Mouse (Mus musculus) heart, embryonic 16.5 days (tissue): ENCODE results near the gene Syne1. TPM values are rescaled to one million over a fixed set of nuclear protein-coding genes. Genes with fewer than 3 reads are reported as not detected.

Experiments used
- ATAC-seq: fragments of 200-750 bp; cut with Nextera tagmentation; replicated peaks from 2 replicates; pipeline ENCODE4 v1.8.0; 2017; ENCODE audit warnings: moderate number of reproducible peaks; ENCODE audit not compliant: insufficient read depth, low FRiP score; ENCODE audit errors: extremely low read depth
- H3K27ac ChIP-seq: fragments of 300-500 bp; sonication (generic); 2 replicates; pipeline ENCODE4 v1.5.1; 2014; ENCODE audit warnings: mild to moderate bottlenecking, low read length, control low read depth, moderate library complexity
- H3K27me3 ChIP-seq: fragments of 300-500 bp; sonication (generic); 2 replicates; pipeline ENCODE4 v1.6.1; 2014; ENCODE audit warnings: low read length, mixed read lengths; ENCODE audit not compliant: control insufficient read depth, insufficient read depth
- H3K36me3 ChIP-seq: fragments of 300-500 bp; sonication (generic); 2 replicates; pipeline ENCODE4 v1.6.1; 2014; ENCODE audit not compliant: control insufficient read depth, insufficient read depth
- H3K4me1 ChIP-seq: fragments of 300-500 bp; sonication (generic); 2 replicates; pipeline ENCODE4 v1.6.1; 2014; ENCODE audit warnings: low read length, mixed read lengths; ENCODE audit not compliant: control insufficient read depth, insufficient read depth
- H3K4me2 ChIP-seq: fragments of 300-500 bp; sonication (generic); 2 replicates; pipeline ENCODE4 v1.6.1; 2014; ENCODE audit warnings: low read depth, mild to moderate bottlenecking, control low read depth, low read length
- H3K4me3 ChIP-seq: fragments of 300-500 bp; sonication (generic); 2 replicates; pipeline ENCODE4 v1.5.1; 2014; ENCODE audit warnings: mild to moderate bottlenecking, control low read depth, low read length
- H3K9ac ChIP-seq: fragments of 300-500 bp; sonication (generic); 2 replicates; pipeline ENCODE4 v1.6.1; 2014; ENCODE audit warnings: low read length, control low read depth
- H3K9me3 ChIP-seq: fragments of 300-500 bp; sonication (generic); replicated peaks from 2 replicates; pipeline ENCODE4 v1.6.1; 2016; ENCODE audit warnings: low read length; ENCODE audit not compliant: control insufficient read depth
- WGBS: fragments of 180-500 bp; shearing (Covaris S2); extraction: QIAGEN DNeasy Blood & Tissue Kit; methylation state at CpG from one replicate; pipeline ENCODE4 v1.1.7; 2014; 5-methylcytosine and 5-hydroxymethylcytosine counted together
- polyA plus RNA-seq: library from polyadenylated mRNA; unstranded; fragments of >200 nt; fragmentation: Nextera tagmentation; extraction: Ambion mirVana; gene quantifications from 2 replicates; pipeline ENCODE4 v1.2.1, GENCODE M21; 2015

The Syne1 gene
- polyA plus RNA-seq, 1 experiment from 2014 or later = 25.7 TPM

GRCm38 (mm10) chr10:5188890-5189289 is 362.4 kb downstream of the Syne1 start:
- no peaks in the 10 kb centered on the region for H3K27me3 ChIP-seq
- no peaks in the 10 kb centered on the region for H3K9me3 ChIP-seq
- H3K9ac ChIP-seq = no peak overlapping the region
- peaks cover 8% of the 10 kb centered on the region for H3K4me1 ChIP-seq
- H3K4me2 ChIP-seq = no peak overlapping the region
- peaks cover 9% of the 10 kb centered on the region for H3K36me3 ChIP-seq
- no peak overlapping the region for H3K4me3 ChIP-seq
- H3K27ac ChIP-seq = no peak overlapping the region
- no peak for ATAC-seq

- H3K9me3 ChIP-seq = no peaks in the 10 kb centered on the region
- H3K4me2 ChIP-seq = no peak overlapping the region
- peak; percentile 65; the same call in 1 of the 2 replicates for ATAC-seq
- H3K27me3 ChIP-seq = no peaks in the 10 kb centered on the region
- no peak overlapping the region for H3K4me3 ChIP-seq
- peaks cover 19% of the 10 kb centered on the region for H3K36me3 ChIP-seq
- H3K4me1 ChIP-seq = peaks cover 8% of the 10 kb centered on the region
- H3K27ac ChIP-seq = peak overlapping the region; percentile 45
- H3K9ac ChIP-seq = no peak overlapping the region
- 48% methylated on average over 19 of the region's 19 CpGs for WGBS
These were observed 365.9 kb downstream of the Syne1 start for GRCm38 (mm10) chr10:5185156-5186083.

GRCm38 (mm10) chr10:5181771-5182176 is 369.5 kb downstream of the Syne1 start:
- no peaks in the 10 kb centered on the region for H3K27me3 ChIP-seq
- no peak overlapping the region for H3K4me2 ChIP-seq
- peaks cover 19% of the 10 kb centered on the region for H3K36me3 ChIP-seq
- 79% methylated on average over 4 of the region's 4 CpGs for WGBS
- H3K9ac ChIP-seq = no peak overlapping the region
- peaks cover 8% of the 10 kb centered on the region for H3K4me1 ChIP-seq
- H3K9me3 ChIP-seq = no peaks in the 10 kb centered on the region
- H3K4me3 ChIP-seq = no peak overlapping the region
- H3K27ac ChIP-seq = no peak overlapping the region
- ATAC-seq = no peak

- no peak overlapping the region for H3K4me3 ChIP-seq
- no peaks in the 10 kb centered on the region for H3K9me3 ChIP-seq
- no peak for ATAC-seq
- no peak overlapping the region for H3K4me2 ChIP-seq
- WGBS = 82% methylated on average over 3 of the region's 3 CpGs
- peaks cover 9% of the 10 kb centered on the region for H3K4me1 ChIP-seq
- no peak overlapping the region for H3K9ac ChIP-seq
- H3K36me3 ChIP-seq = peaks cover 19% of the 10 kb centered on the region
- H3K27me3 ChIP-seq = no peaks in the 10 kb centered on the region
- H3K27ac ChIP-seq = no peak overlapping the region
These were observed 371.4 kb downstream of the Syne1 start for GRCm38 (mm10) chr10:5179891-5180290.

- no peak for ATAC-seq
These were observed 373.8 kb downstream of the Syne1 start for GRCm38 (mm10) chr10:5177446-5178015.

GRCm38 (mm10) chr10:5176371-5176770 is 374.9 kb downstream of the Syne1 start:
- ATAC-seq = no peak

More at GRCm38 (mm10) chr10:5177446-5178015, 373.8 kb downstream of the Syne1 start:
- no peak overlapping the region for H3K27ac ChIP-seq
- no peaks in the 10 kb centered on the region for H3K36me3 ChIP-seq
- 56% methylated on average over 9 of the region's 9 CpGs for WGBS
- peaks cover 9% of the 10 kb centered on the region for H3K4me1 ChIP-seq
- no peaks in the 10 kb centered on the region for H3K27me3 ChIP-seq
- no peak overlapping the region for H3K4me2 ChIP-seq
- H3K9ac ChIP-seq = no peak overlapping the region
- no peak overlapping the region for H3K4me3 ChIP-seq
- H3K9me3 ChIP-seq = no peaks in the 10 kb centered on the region

GRCm38 (mm10) chr10:5170425-5170824 is 380.9 kb downstream of the Syne1 start:
- Histone ChIP-seq H3K4me1 (0 out of 2 replicates have a peak, but pooled peaks cover 2% of the 10 kb centered on the region), H3K27ac (no peak overlapping the region), H3K27me3 (no peaks in the 10 kb centered on the region), H3K9ac (no peak overlapping the region), H3K36me3 (peaks cover 25% of the 10 kb centered on the region), H3K4me2 (no peak overlapping the region), H3K9me3 (no peaks in the 10 kb centered on the region), H3K4me3 (no peak overlapping the region)
- WGBS = 72% methylated on average over 1 of the region's 1 CpGs
- ATAC-seq = no peak

More at GRCm38 (mm10) chr10:5176371-5176770, 374.9 kb downstream of the Syne1 start:
- 20% methylated on average over 2 of the region's 2 CpGs for WGBS
- Histone ChIP-seq H3K27ac (no peak overlapping the region), H3K9me3 (no peaks in the 10 kb centered on the region), H3K4me2 (no peak overlapping the region), H3K4me1 (peaks cover 9% of the 10 kb centered on the region), H3K9ac (no peak overlapping the region), H3K4me3 (no peak overlapping the region), H3K27me3 (no peaks in the 10 kb centered on the region), H3K36me3 (peaks cover 8% of the 10 kb centered on the region; the same call in 1 of the 2 replicates)

GRCm38 (mm10) chr10:5167481-5167880 is 383.8 kb downstream of the Syne1 start:
- H3K4me2 ChIP-seq = no peak overlapping the region
- no peak overlapping the region for H3K9ac ChIP-seq
- 63% methylated on average over 3 of the region's 3 CpGs for WGBS
- H3K9me3 ChIP-seq = no peaks in the 10 kb centered on the region
- peaks cover 25% of the 10 kb centered on the region for H3K36me3 ChIP-seq
- no peak overlapping the region for H3K27ac ChIP-seq
- H3K4me1 ChIP-seq = 0 out of 2 replicates have a peak, but pooled peaks cover 2% of the 10 kb centered on the region
- no peaks in the 10 kb centered on the region for H3K27me3 ChIP-seq
- H3K4me3 ChIP-seq = no peak overlapping the region
- ATAC-seq = no peak

- 0 out of 2 replicates have a peak, but pooled peaks cover 2% of the 10 kb centered on the region for H3K4me1 ChIP-seq
- no peaks in the 10 kb centered on the region for H3K9me3 ChIP-seq
- H3K27ac ChIP-seq = no peak overlapping the region
- H3K9ac ChIP-seq = no peak overlapping the region
- H3K4me3 ChIP-seq = no peak overlapping the region
- H3K36me3 ChIP-seq = peaks cover 11% of the 10 kb centered on the region
- no peak overlapping the region for H3K4me2 ChIP-seq
- 46% methylated on average over 5 of the region's 5 CpGs for WGBS
- ATAC-seq = no peak
- no peaks in the 10 kb centered on the region for H3K27me3 ChIP-seq
These were observed 385.8 kb downstream of the Syne1 start for GRCm38 (mm10) chr10:5165439-5165838.
